Mouse (Mus musculus): Measurements from ENCODE around the gene Slc47a1. TPM values are rescaled to one million over a fixed set of nuclear protein-coding genes. Genes with fewer than 3 reads are reported as not detected.
A peak's percentile ranks its signal among the peaks of the same experiment; 100 is the strongest.

Gene Slc47a1
- polyA plus RNA-seq, 1 experiment from 2014 or later: 0.16 TPM

DNA sequence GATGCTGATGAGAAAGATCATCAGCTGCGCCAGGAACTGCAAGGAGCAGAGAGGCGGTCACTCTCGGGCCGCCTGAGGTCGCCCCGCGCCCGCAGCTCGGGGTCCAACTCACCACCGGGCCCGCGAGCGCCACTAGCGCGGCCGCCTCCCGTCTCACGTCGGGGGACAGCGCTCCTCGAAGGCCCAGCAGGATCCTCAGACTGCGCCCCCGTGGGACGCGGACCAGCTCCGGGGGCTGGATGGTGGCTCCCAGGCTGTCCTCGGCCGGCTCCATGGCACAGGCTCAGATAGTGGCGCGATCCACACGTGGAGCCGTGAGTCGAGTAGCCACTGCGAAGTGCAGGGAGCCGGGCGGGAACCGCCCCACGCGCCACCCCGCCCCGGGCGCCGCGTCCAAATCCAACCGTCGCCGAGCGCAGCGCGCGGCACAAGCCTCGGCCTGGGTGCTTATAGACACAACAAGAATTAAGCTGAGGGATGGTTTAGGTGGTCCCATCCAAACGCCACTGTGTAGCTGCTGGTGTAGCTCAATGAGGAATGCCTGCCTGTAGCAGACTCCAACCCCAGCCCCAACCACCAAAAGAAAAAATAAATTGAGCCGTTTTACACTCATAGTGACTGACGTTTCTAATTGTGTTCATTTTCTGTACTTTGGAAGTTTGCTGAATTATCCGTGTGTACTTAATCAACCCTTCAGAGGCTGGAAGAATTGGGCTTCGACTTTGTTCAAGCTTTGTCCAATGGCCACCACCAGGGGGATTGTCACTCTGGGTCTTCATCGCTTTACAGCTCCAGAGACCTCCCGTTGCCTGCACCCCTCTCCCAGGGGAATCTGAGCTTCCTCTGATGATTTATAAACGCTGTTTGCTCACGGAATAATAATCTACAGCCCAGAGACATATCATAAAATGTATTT is 35.4 kb downstream of the Slc47a1 start, which contains the start of gene Slc47a2:
Gene Slc47a2 (minus strand): TSS at position 356 of the 916 bp plus-strand sequence.
- Histone ChIP-seq H3K36me3 (ENCODE audit: control insufficient read depth, insufficient read depth, low read length) (no peaks in the 10 kb centered on the region), H3K4me1 (ENCODE audit: control insufficient read depth, insufficient read depth, low read length) (peaks cover 6% of the 10 kb centered on the region; the same call in 1 of the 2 replicates), H3K4me3 (ENCODE audit: low read depth, low read length) (peak within 1 kb of the TSS; percentile 32), H3K4me2 (peak within 1 kb of the TSS; percentile 53), H3K27ac (ENCODE audit: low read depth, low read length) (no peak within 1 kb of the TSS), H3K9ac (ENCODE audit: low read length) (peak within 1 kb of the TSS; percentile 48), H3K9me3 (ENCODE audit: control insufficient read depth, low read length) (no peaks in the 10 kb centered on the region), H3K27me3 (ENCODE audit: control insufficient read depth, insufficient read depth, low read length) (peaks cover 22% of the 10 kb centered on the region)
- 3% methylated on average over 61 of the region's 61 CpGs for WGBS
- DNase-seq (ENCODE audit: low spot score, missing footprints) (peak; percentile 92), ATAC-seq (ENCODE audit: low FRiP score) (no peak)

DNA sequence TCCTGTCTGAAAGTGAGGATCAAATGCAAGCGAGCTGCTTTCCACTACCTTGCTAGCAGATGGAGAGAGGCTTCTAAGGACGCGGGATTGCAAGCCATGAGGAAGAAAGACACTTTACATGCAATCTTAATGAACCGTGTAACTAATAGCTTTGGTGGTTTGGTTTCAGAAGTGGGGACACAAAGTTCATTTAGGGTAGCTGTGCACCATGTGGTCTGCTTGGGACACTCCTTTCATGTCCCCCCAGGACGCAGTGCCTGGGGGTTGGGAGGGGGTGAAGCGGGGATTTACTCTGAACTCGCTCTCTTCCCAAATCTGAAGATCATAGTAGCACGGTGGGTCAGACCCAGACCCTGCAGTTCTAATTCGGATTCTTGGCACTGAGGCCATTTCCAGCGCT is 36.2 kb downstream of the Slc47a1 start:
- DNase-seq (ENCODE audit: low spot score, missing footprints) (peak; percentile 92), ATAC-seq (ENCODE audit: low FRiP score) (no peak)
- Histone ChIP-seq H3K4me1 (ENCODE audit: control insufficient read depth, insufficient read depth, low read length) (peaks cover 6% of the 10 kb centered on the region; the same call in 1 of the 2 replicates), H3K27me3 (ENCODE audit: control insufficient read depth, insufficient read depth, low read length) (peaks cover 22% of the 10 kb centered on the region), H3K27ac (ENCODE audit: low read depth, low read length) (no peak overlapping the region), H3K4me3 (ENCODE audit: low read depth, low read length) (peak overlapping the region; percentile 32), H3K9me3 (ENCODE audit: control insufficient read depth, low read length) (no peaks in the 10 kb centered on the region), H3K9ac (ENCODE audit: low read length) (no peak overlapping the region), H3K36me3 (ENCODE audit: control insufficient read depth, insufficient read depth, low read length) (no peaks in the 10 kb centered on the region), H3K4me2 (peak overlapping the region; percentile 53)
- 22% methylated on average over 10 of the region's 10 CpGs for WGBS

DNA sequence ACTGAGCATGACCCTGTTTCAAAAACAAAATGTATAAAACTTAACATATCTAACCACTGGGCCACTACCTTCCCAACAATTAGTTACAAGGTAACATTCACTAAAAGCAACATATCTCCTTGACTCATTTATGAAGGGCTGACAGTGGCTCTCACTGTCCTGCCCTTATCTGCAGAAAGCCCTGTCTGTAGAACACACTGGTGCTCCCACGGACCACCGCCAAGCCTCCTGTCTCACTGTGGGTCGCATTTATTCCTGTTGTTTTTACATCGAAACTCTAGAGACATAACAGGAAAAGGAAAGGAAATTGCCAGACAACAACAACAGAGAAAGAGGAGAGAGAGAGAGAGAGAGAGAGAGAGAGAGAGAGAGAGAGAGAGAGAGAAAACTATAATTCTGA is 36.9 kb downstream of the Slc47a1 start:
- Histone ChIP-seq H3K9me3 (ENCODE audit: control insufficient read depth, low read length) (no peaks in the 10 kb centered on the region), H3K36me3 (ENCODE audit: control insufficient read depth, insufficient read depth, low read length) (no peaks in the 10 kb centered on the region), H3K9ac (ENCODE audit: low read length) (no peak overlapping the region), H3K27ac (ENCODE audit: low read depth, low read length) (no peak overlapping the region), H3K4me3 (ENCODE audit: low read depth, low read length) (no peak overlapping the region), H3K4me1 (ENCODE audit: control insufficient read depth, insufficient read depth, low read length) (peaks cover 6% of the 10 kb centered on the region; the same call in 1 of the 2 replicates), H3K4me2 (no peak overlapping the region), H3K27me3 (ENCODE audit: control insufficient read depth, insufficient read depth, low read length) (peaks cover 22% of the 10 kb centered on the region)
- WGBS: 82% methylated on average over 4 of the region's 4 CpGs
- ATAC-seq (ENCODE audit: low FRiP score) (no peak), DNase-seq (ENCODE audit: low spot score, missing footprints) (no peak)

- DNase-seq (ENCODE audit: low spot score, missing footprints): no peak
- no peak overlapping the region for H3K4me3 ChIP-seq (ENCODE audit: low read depth, low read length)
- 85% methylated on average over 4 of the region's 4 CpGs for WGBS
- H3K27ac ChIP-seq (ENCODE audit: low read depth, low read length): no peak overlapping the region
- H3K9ac ChIP-seq (ENCODE audit: low read length): no peak overlapping the region
- H3K4me2 ChIP-seq: no peak overlapping the region
- H3K9me3 ChIP-seq (ENCODE audit: control insufficient read depth, low read length): no peaks in the 10 kb centered on the region
- no peaks in the 10 kb centered on the region for H3K36me3 ChIP-seq (ENCODE audit: control insufficient read depth, insufficient read depth, low read length)
- peaks cover 22% of the 10 kb centered on the region for H3K27me3 ChIP-seq (ENCODE audit: control insufficient read depth, insufficient read depth, low read length)
- ATAC-seq (ENCODE audit: low FRiP score): no peak
- H3K4me1 ChIP-seq (ENCODE audit: control insufficient read depth, insufficient read depth, low read length): peaks cover 6% of the 10 kb centered on the region; the same call in 1 of the 2 replicates
Measured at GRCm38 (mm10) chr11:61340374-61340773, 37.8 kb downstream of the Slc47a1 start.

- Histone ChIP-seq H3K4me1 (ENCODE audit: control insufficient read depth, insufficient read depth, low read length) (peaks cover 4% of the 10 kb centered on the region; the same call in 1 of the 2 replicates), H3K36me3 (ENCODE audit: control insufficient read depth, insufficient read depth, low read length) (no peaks in the 10 kb centered on the region), H3K27me3 (ENCODE audit: control insufficient read depth, insufficient read depth, low read length) (peaks cover 10% of the 10 kb centered on the region), H3K9ac (ENCODE audit: low read length) (no peak overlapping the region), H3K4me2 (no peak overlapping the region), H3K4me3 (ENCODE audit: low read depth, low read length) (no peak overlapping the region), H3K27ac (ENCODE audit: low read depth, low read length) (no peak overlapping the region), H3K9me3 (ENCODE audit: control insufficient read depth, low read length) (no peaks in the 10 kb centered on the region)
- DNase-seq (ENCODE audit: low spot score, missing footprints) (no peak), ATAC-seq (ENCODE audit: low FRiP score) (no peak)
- 77% methylated on average over 10 of the region's 10 CpGs for WGBS
Measured at GRCm38 (mm10) chr11:61337586-61337985, 40.6 kb downstream of the Slc47a1 start.

DNA sequence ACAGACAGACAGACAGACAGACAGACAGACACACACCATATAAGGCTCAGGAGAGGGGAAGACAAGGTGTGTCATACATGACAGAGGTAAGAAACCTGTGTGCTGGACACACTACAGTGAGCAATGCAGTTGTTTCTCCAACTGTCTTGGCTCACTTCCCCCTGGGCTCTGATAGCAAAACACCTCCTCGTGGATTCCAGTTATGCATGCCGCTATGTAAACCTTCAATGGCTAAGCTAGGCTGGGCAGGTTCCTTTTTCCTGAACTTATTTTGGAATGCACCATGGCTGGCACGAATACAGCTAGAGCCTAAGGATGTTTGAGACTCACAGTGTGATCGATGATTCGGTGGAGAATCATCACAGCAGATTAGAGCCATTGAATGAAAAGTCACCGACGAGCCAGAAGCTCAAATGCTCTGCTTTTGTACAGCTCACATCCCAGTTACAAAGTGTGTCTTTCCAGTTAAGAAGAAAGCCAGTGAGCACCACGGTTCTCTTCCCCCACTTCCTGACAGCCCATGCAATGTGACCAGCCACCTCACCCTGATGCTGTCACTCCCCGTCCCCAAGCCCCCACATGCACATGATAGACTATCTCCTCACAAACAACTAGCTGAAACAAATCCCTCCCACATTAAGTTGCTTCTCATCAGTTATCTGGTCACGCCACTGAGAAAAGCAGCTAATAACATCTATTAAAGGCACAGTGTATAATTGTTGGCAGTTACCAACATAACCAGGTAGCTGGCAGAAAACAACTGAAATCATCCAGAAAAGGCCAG is 57.0 kb downstream of the Slc47a1 start:
- Histone ChIP-seq H3K36me3 (ENCODE audit: control insufficient read depth, insufficient read depth, low read length) (no peaks in the 10 kb centered on the region), H3K9me3 (ENCODE audit: control insufficient read depth, low read length) (no peaks in the 10 kb centered on the region), H3K27me3 (ENCODE audit: control insufficient read depth, insufficient read depth, low read length) (no peaks in the 10 kb centered on the region), H3K4me1 (ENCODE audit: control insufficient read depth, insufficient read depth, low read length) (no peaks in the 10 kb centered on the region), H3K27ac (ENCODE audit: low read depth, low read length) (no peak overlapping the region), H3K4me3 (ENCODE audit: low read depth, low read length) (no peak overlapping the region), H3K9ac (ENCODE audit: low read length) (no peak overlapping the region), H3K4me2 (no peak overlapping the region)
- ATAC-seq (ENCODE audit: low FRiP score): no peak
- WGBS: 71% methylated on average over 10 of the region's 10 CpGs
- DNase-seq (ENCODE audit: low spot score, missing footprints): no peak

- Histone ChIP-seq H3K27me3 (ENCODE audit: control insufficient read depth, insufficient read depth, low read length) (no peaks in the 10 kb centered on the region), H3K4me3 (ENCODE audit: low read depth, low read length) (no peak overlapping the region), H3K4me1 (ENCODE audit: control insufficient read depth, insufficient read depth, low read length) (no peaks in the 10 kb centered on the region), H3K27ac (ENCODE audit: low read depth, low read length) (no peak overlapping the region), H3K9me3 (ENCODE audit: control insufficient read depth, low read length) (no peaks in the 10 kb centered on the region), H3K36me3 (ENCODE audit: control insufficient read depth, insufficient read depth, low read length) (no peaks in the 10 kb centered on the region), H3K9ac (ENCODE audit: low read length) (no peak overlapping the region), H3K4me2 (no peak overlapping the region)
- DNase-seq (ENCODE audit: low spot score, missing footprints) (no peak), ATAC-seq (ENCODE audit: low FRiP score) (no peak)
- 78% methylated on average over 3 of the region's 3 CpGs for WGBS
Measured at GRCm38 (mm10) chr11:61319923-61320567, 58.1 kb downstream of the Slc47a1 start.

- no peak for ATAC-seq (ENCODE audit: low FRiP score)
- 74% methylated on average over 12 of the region's 12 CpGs for WGBS
Measured at GRCm38 (mm10) chr11:61319233-61319922, 58.8 kb downstream of the Slc47a1 start.

More at GRCm38 (mm10) chr11:61319233-61319922, 58.8 kb downstream of the Slc47a1 start:
- no peaks in the 10 kb centered on the region for H3K9me3 ChIP-seq (ENCODE audit: control insufficient read depth, low read length)
- no peak for DNase-seq (ENCODE audit: low spot score, missing footprints)
- H3K4me2 ChIP-seq: no peak overlapping the region
- H3K36me3 ChIP-seq (ENCODE audit: control insufficient read depth, insufficient read depth, low read length): no peaks in the 10 kb centered on the region
- H3K9ac ChIP-seq (ENCODE audit: low read length): no peak overlapping the region
- no peak overlapping the region for H3K27ac ChIP-seq (ENCODE audit: low read depth, low read length)
- no peaks in the 10 kb centered on the region for H3K4me1 ChIP-seq (ENCODE audit: control insufficient read depth, insufficient read depth, low read length)
- no peaks in the 10 kb centered on the region for H3K27me3 ChIP-seq (ENCODE audit: control insufficient read depth, insufficient read depth, low read length)
- H3K4me3 ChIP-seq (ENCODE audit: low read depth, low read length): no peak overlapping the region

Measured in midbrain, embryonic 11.5 days (tissue).